ENCODE assay signal across 9 mouse cellular contexts in the genomic region with DNA sequence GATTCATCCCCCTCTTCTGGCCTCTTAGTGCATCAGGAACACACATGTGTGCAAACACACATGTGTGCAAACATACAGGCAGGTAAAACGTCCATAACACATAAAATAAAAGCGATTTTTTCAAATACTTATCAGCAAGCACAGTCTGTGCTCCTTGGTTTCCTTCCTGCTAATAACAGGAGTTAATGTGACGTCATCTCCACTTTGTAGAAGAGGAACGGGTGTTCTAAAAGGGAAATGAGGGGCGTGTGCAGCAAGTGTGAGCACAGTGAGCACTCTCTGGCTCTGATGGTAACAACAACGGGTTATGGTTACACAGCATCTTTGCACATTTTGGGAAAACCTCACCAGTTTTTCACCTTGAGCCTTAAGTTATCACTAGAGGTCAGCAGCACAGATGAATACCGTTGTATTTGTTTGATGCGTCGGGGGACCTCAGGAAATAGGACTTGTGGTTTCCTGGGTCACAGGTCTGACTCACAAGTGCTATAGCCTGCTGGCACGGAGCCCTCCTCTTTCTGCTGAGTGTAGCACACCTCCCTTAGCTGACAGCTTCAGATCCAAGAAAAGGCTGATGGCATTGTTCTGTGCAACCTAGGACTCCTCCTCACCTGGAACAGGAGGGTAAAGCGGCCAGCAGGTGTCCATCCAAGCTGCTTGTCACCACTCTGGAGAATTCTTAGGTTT. TPM values are rescaled to one million over a fixed set of nuclear protein-coding genes. Genes with fewer than 3 reads are reported as not detected.
DNase-seq lines count a peak whose midpoint lies in the region; ATAC-seq lines count a peak whose summit lies in the region.
"Had no signal": no experiment of that assay in that cellular context is flagged by ENCODE, and none has a peak within 500 bp of the region (broad histone marks: within the 10 kb centered on the region; RNA-seq: fewer than 3 reads in every experiment).

No protein-coding gene starts in this region.

- peak; percentile 70 for ATAC-seq in megakaryocyte, adult 5-6 weeks (ENCODE audit: poor library complexity, severe bottlenecking)

- intact Hi-C loops in heart, postnatal 14 days (cut with DNase I) = no loop called here
- intact Hi-C loops in left cerebral cortex, postnatal 36 days (cut with DNase I) = no loop called here

- peak; percentile 36 for DNase-seq in adrenal gland, postnatal 14 days
- no peak for DNase-seq in adrenal gland, postnatal 4 days (ENCODE audit: low spot score in 2 of 2)
- DNase-seq in MEL-GATA-1-ER (ENCODE audit: extremely low read depth, low read depth) = peak; percentile 93
- peak; percentile 21 to 43 for DNase-seq in heart, postnatal 14 days
- DNase-seq in thymus, adult 18-20 months = no peak
- no peak for DNase-seq in left cerebral cortex, postnatal 36 days (ENCODE audit: low spot score in 2 of 2)
- DNase-seq in cerebellum, adult 9-10 months = no peak
- DNase-seq: cerebellum, adult 2 months had no signal

RNA-seq across cellular contexts. Expression of a gene that starts 5.6 kb away (rescaled TPM):
- 0.11 and 0.26 TPM in 2 replicates for total RNA-seq in adrenal gland, postnatal 14 days (2021)
- under 1 TPM; 0.51 to 0.56 TPM for total RNA-seq in adrenal gland, postnatal 4 days (2021)
- total RNA-seq in heart, postnatal 14 days (2021) = under 1 TPM; 0.63 to 0.88 TPM
- 0.18 and 0.21 TPM in 2 replicates for total RNA-seq in megakaryocyte, adult 5-6 weeks (2015)
- total RNA-seq in megakaryocyte, adult 5-6 weeks (2017) = not detected in 2 replicates
- total RNA-seq in left cerebral cortex, postnatal 36 days (2021) = 10 to 100 TPM; 27.8 to 30.2 TPM

Comparison
In these comparisons a context has a peak if more than half of its experiments do, and no peak if none do; other contexts are left out.
1. DNase-seq: peak in adrenal gland, postnatal 14 days (single experiment), MEL-GATA-1-ER (single experiment) and heart, postnatal 14 days (2 of 2); none in adrenal gland, postnatal 4 days (0 of 2), thymus, adult 18-20 months (0 of 2), left cerebral cortex, postnatal 36 days (0 of 2) and cerebellum, adult 9-10 months (single experiment).
2. RNA of a gene that starts 5.6 kb away (total RNA-seq): 27.8 to 30.2 TPM in left cerebral cortex, postnatal 36 days; 0.63 to 0.88 TPM in heart, postnatal 14 days, 0.51 to 0.56 TPM in adrenal gland, postnatal 4 days, 0.18 to 0.21 TPM in megakaryocyte, adult 5-6 weeks and 0.11 to 0.26 TPM in adrenal gland, postnatal 14 days; every median in the first group is over 10 times any median in the second.